Mouse (Mus musculus) testis, adult 2 months (tissue): ENCODE results near the gene Ifnar1.

ENCODE experiments used
- CTCF ChIP-seq: fragments of 200-500 bp; IDR thresholded peaks from 2 replicates; pipeline ENCODE4 v1.5.1; 2012; ENCODE audit warnings: low read depth, mild to moderate bottlenecking, inconsistent platforms, low read length, moderate library complexity; ENCODE audit not compliant: control insufficient read depth, insufficient read depth, insufficient replicate concordance
- POLR2A ChIP-seq: fragments of 200-500 bp; IDR thresholded peaks from 2 replicates; pipeline ENCODE4 v1.6.1; 2012; ENCODE audit warnings: low read depth, mild to moderate bottlenecking, inconsistent platforms, low read length, moderate library complexity; ENCODE audit not compliant: control insufficient read depth

- no peak for TF ChIP-seq CTCF
- no peak for TF ChIP-seq POLR2A
Observed at GRCm38 (mm10) chr16:91506396-91506795, 21.4 kb downstream of the Ifnar1 start.
